Mouse (Mus musculus) lung, adult 2 months (tissue): ENCODE results near the gene Nutf2.

ENCODE experiments used
- CTCF ChIP-seq: fragments of 200-500 bp; IDR thresholded peaks from 2 replicates; pipeline ENCODE4 v1.5.1; 2011; ENCODE audit warnings: mild to moderate bottlenecking, low read length, control low read depth; ENCODE audit not compliant: insufficient read depth
- POLR2A ChIP-seq: fragments of 200-500 bp; IDR thresholded peaks from 2 replicates; pipeline ENCODE4 v1.6.1; 2011; ENCODE audit warnings: low read depth, mild to moderate bottlenecking, control low read depth, low read length, borderline replicate concordance; ENCODE audit errors: extremely low read depth

GRCm38 (mm10) chr8:105890870-105891269, 30.5 kb downstream of the Nutf2 start:
- TF ChIP-seq CTCF: no peak
- TF ChIP-seq POLR2A: no peak
